Mouse (Mus musculus): ENCODE data around the gene Gm39566. TPM values are rescaled to one million over a fixed set of nuclear protein-coding genes. Genes with fewer than 3 reads are reported as not detected.

The Gm39566 gene
- polyA plus RNA-seq, 1 experiment = 0.02 TPM

GRCm38 (mm10) chr11:69793429-69793828, 21.7 kb downstream of the Gm39566 start:
- Histone ChIP-seq H3K79me2 (ENCODE audit: control insufficient read depth, insufficient read depth) (no peaks in the 10 kb centered on the region), H3ac (ENCODE audit: control insufficient read depth, insufficient read length) (no peak overlapping the region), H3K27me3 (ENCODE audit: control insufficient read depth, insufficient read depth, insufficient read length) (no peaks in the 10 kb centered on the region), H3K36me3 (ENCODE audit: control insufficient read depth, insufficient read depth) (peaks cover 28% of the 10 kb centered on the region), H3K4me3 (no peak overlapping the region), H3K4me2 (ENCODE audit: low read depth) (no peak overlapping the region)
- TF ChIP-seq SRF (IDR thresholded peaks at IDR 0.05; ENCODE audit: control insufficient read depth, insufficient read length, low read depth) = no peak
- no peak for TF ChIP-seq TCF3 (IDR thresholded peaks at IDR 0.05; ENCODE audit: insufficient read length, low read depth)
- no peak for TF ChIP-seq E2F4 (IDR thresholded peaks at IDR 0.05; ENCODE audit: insufficient read depth)
- TF ChIP-seq REST (IDR thresholded peaks at IDR 0.05; ENCODE audit: insufficient read depth, insufficient read length) = no peak
- no peak for TF ChIP-seq TCF12 (IDR thresholded peaks at IDR 0.05; ENCODE audit: insufficient read depth, poor library complexity, severe bottlenecking)

GRCm38 (mm10) chr11:69791420-69791819, 23.7 kb downstream of the Gm39566 start:
- no peak overlapping the region for H3K4me2 ChIP-seq (ENCODE audit: low read depth)
- TF ChIP-seq POLR2A (IDR thresholded peaks at IDR 0.05; ENCODE audit: insufficient read length, low read depth) = no peak
- TF ChIP-seq TCF12 (IDR thresholded peaks at IDR 0.05; ENCODE audit: insufficient read depth, poor library complexity, severe bottlenecking) = no peak
- no peak for TF ChIP-seq SRF (IDR thresholded peaks at IDR 0.05; ENCODE audit: control insufficient read depth, insufficient read length, low read depth)
- TF ChIP-seq POLR2AphosphoS2 (IDR thresholded peaks at IDR 0.05; ENCODE audit: insufficient read length, low read depth) = no peak
- no peak for TF ChIP-seq CEBPB (IDR thresholded peaks at IDR 0.05; ENCODE audit: insufficient read depth, poor library complexity, severe bottlenecking)
- TF ChIP-seq TCF3 (IDR thresholded peaks at IDR 0.05; ENCODE audit: insufficient read length, low read depth) = no peak
- TF ChIP-seq USF1 (IDR thresholded peaks at IDR 0.05; ENCODE audit: low read depth) = no peak
- TF ChIP-seq MYOG (IDR thresholded peaks at IDR 0.05; ENCODE audit: control insufficient read depth in 1 of 3, insufficient read depth in 1 of 3, insufficient read length in 2 of 3, low read depth in 2 of 3) = no peak
- TF ChIP-seq MYOD1 (IDR thresholded peaks at IDR 0.05; ENCODE audit: control insufficient read depth in 1 of 3, insufficient read length in 2 of 3, low read depth in 2 of 3) = no peak
- TF ChIP-seq MAX (IDR thresholded peaks at IDR 0.05; ENCODE audit: low read depth) = no peak
- TF ChIP-seq REST (IDR thresholded peaks at IDR 0.05; ENCODE audit: insufficient read depth, insufficient read length) = no peak
- TF ChIP-seq E2F4 (IDR thresholded peaks at IDR 0.05; ENCODE audit: insufficient read depth) = no peak
- H3K27me3 ChIP-seq (ENCODE audit: control insufficient read depth, insufficient read depth, insufficient read length) = no peaks in the 10 kb centered on the region
- H3K36me3 ChIP-seq (ENCODE audit: control insufficient read depth, insufficient read depth) = peaks cover 37% of the 10 kb centered on the region
- no peak overlapping the region for H3ac ChIP-seq (ENCODE audit: control insufficient read depth, insufficient read length)
- no peaks in the 10 kb centered on the region for H3K79me2 ChIP-seq (ENCODE audit: control insufficient read depth, insufficient read depth)
- H3K4me3 ChIP-seq = no peak overlapping the region

DNA sequence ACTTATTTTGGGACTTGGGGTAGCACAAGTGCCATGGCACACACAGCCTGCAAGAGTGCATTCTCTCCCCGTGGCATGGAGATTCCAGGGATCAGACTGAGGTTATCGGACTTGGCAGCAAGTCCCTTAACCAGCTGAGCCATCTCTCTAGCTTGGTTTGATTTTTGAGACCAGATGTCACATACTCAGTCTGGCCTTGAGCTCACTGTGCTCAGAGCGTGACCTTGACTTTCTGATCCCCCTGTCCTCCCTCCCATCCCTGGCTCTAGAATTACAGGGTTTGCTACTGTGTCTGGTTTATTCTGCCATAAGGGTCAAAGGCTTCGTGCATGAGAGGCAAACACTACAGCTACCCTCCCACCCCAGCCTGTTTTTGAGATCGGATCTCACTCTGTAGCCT, 25.7 kb downstream of the Gm39566 start:
- no peak overlapping the region for H3K4me3 ChIP-seq
- TF ChIP-seq REST (IDR thresholded peaks at IDR 0.05; ENCODE audit: insufficient read depth, insufficient read length) (no peak), MYOD1 (IDR thresholded peaks at IDR 0.05; ENCODE audit: control insufficient read depth in 1 of 3, insufficient read length in 2 of 3, low read depth in 2 of 3) (no peak), CEBPB (IDR thresholded peaks at IDR 0.05; ENCODE audit: insufficient read depth, poor library complexity, severe bottlenecking) (no peak), POLR2A (IDR thresholded peaks at IDR 0.05; ENCODE audit: insufficient read length, low read depth) (no peak), USF1 (IDR thresholded peaks at IDR 0.05; ENCODE audit: low read depth) (no peak), SRF (IDR thresholded peaks at IDR 0.05; ENCODE audit: control insufficient read depth, insufficient read length, low read depth) (no peak), TCF3 (IDR thresholded peaks at IDR 0.05; ENCODE audit: insufficient read length, low read depth) (no peak), E2F4 (IDR thresholded peaks at IDR 0.05; ENCODE audit: insufficient read depth) (no peak), MYOG (IDR thresholded peaks at IDR 0.05; ENCODE audit: control insufficient read depth in 1 of 3, insufficient read depth in 1 of 3, insufficient read length in 2 of 3, low read depth in 2 of 3) (no peak), POLR2AphosphoS2 (IDR thresholded peaks at IDR 0.05; ENCODE audit: insufficient read length, low read depth) (no peak), MAX (IDR thresholded peaks at IDR 0.05; ENCODE audit: low read depth) (no peak), TCF12 (IDR thresholded peaks at IDR 0.05; ENCODE audit: insufficient read depth, poor library complexity, severe bottlenecking) (no peak)
- no peaks in the 10 kb centered on the region for H3K27me3 ChIP-seq (ENCODE audit: control insufficient read depth, insufficient read depth, insufficient read length)

GRCm38 (mm10) chr11:69787306-69787705, 27.8 kb downstream of the Gm39566 start:
- Histone ChIP-seq H3K27me3 (ENCODE audit: control insufficient read depth, insufficient read depth, insufficient read length) (no peaks in the 10 kb centered on the region), H3K36me3 (ENCODE audit: control insufficient read depth, insufficient read depth) (peaks cover 61% of the 10 kb centered on the region), H3K4me2 (ENCODE audit: low read depth) (no peak overlapping the region), H3K4me3 (no peak overlapping the region), H3ac (ENCODE audit: control insufficient read depth, insufficient read length) (no peak overlapping the region), H3K79me2 (ENCODE audit: control insufficient read depth, insufficient read depth) (no peaks in the 10 kb centered on the region)
- TF ChIP-seq SRF (IDR thresholded peaks at IDR 0.05; ENCODE audit: control insufficient read depth, insufficient read length, low read depth) = no peak

More for the DNA sequence above, 25.7 kb downstream of the Gm39566 start:
- Histone ChIP-seq H3K36me3 (ENCODE audit: control insufficient read depth, insufficient read depth) (peaks cover 46% of the 10 kb centered on the region), H3ac (ENCODE audit: control insufficient read depth, insufficient read length) (no peak overlapping the region), H3K79me2 (ENCODE audit: control insufficient read depth, insufficient read depth) (no peaks in the 10 kb centered on the region), H3K4me2 (ENCODE audit: low read depth) (no peak overlapping the region)

GRCm38 (mm10) chr11:69784793-69785272, 30.3 kb downstream of the Gm39566 start:
- no peaks in the 10 kb centered on the region for H3K27me3 ChIP-seq (ENCODE audit: control insufficient read depth, insufficient read depth, insufficient read length)
- TF ChIP-seq E2F4 (IDR thresholded peaks at IDR 0.05; ENCODE audit: insufficient read depth) = no peak
- no peak for TF ChIP-seq MYOD1 (IDR thresholded peaks at IDR 0.05; ENCODE audit: control insufficient read depth in 1 of 3, insufficient read length in 2 of 3, low read depth in 2 of 3)
- TF ChIP-seq TCF12 (IDR thresholded peaks at IDR 0.05; ENCODE audit: insufficient read depth, poor library complexity, severe bottlenecking) = no peak
- peak; percentile 54 for TF ChIP-seq POLR2AphosphoS2 (IDR thresholded peaks at IDR 0.05; ENCODE audit: insufficient read length, low read depth)
- TF ChIP-seq MAX (IDR thresholded peaks at IDR 0.05; ENCODE audit: low read depth) = no peak
- no peak for TF ChIP-seq REST (IDR thresholded peaks at IDR 0.05; ENCODE audit: insufficient read depth, insufficient read length)
- TF ChIP-seq TCF3 (IDR thresholded peaks at IDR 0.05; ENCODE audit: insufficient read length, low read depth) = no peak
- no peak overlapping the region for H3K4me2 ChIP-seq (ENCODE audit: low read depth)
- H3ac ChIP-seq (ENCODE audit: control insufficient read depth, insufficient read length) = no peak overlapping the region
- no peak overlapping the region for H3K4me3 ChIP-seq
- H3K79me2 ChIP-seq (ENCODE audit: control insufficient read depth, insufficient read depth) = no peaks in the 10 kb centered on the region
- H3K36me3 ChIP-seq (ENCODE audit: control insufficient read depth, insufficient read depth) = peaks cover 43% of the 10 kb centered on the region
